Mouse (Mus musculus) midbrain, embryonic 13.5 days (tissue): ENCODE measurements around the gene Erc2. TPM values are rescaled to one million over a fixed set of nuclear protein-coding genes. Genes with fewer than 3 reads are reported as not detected.

ENCODE experiments used
- ATAC-seq: fragments of 200-750 bp; cut with Nextera tagmentation; 2 replicates; pipeline ENCODE4 v1.8.0; 2017; ENCODE audit warnings: mild to moderate bottlenecking, moderate TSS enrichment, moderate library complexity
- H3K27ac ChIP-seq: fragments of 300-500 bp; sonication (generic); 2 replicates; pipeline ENCODE4 v1.5.1; 2015; ENCODE audit warnings: inconsistent platforms, mild to moderate bottlenecking, moderate library complexity
- H3K27me3 ChIP-seq: fragments of 300-500 bp; sonication (generic); 2 replicates; pipeline ENCODE4 v1.6.1; 2015; ENCODE audit warnings: mild to moderate bottlenecking, inconsistent platforms
- H3K36me3 ChIP-seq: fragments of 300-500 bp; sonication (generic); 2 replicates; pipeline ENCODE4 v1.6.1; 2015; ENCODE audit warnings: mild to moderate bottlenecking, inconsistent platforms
- H3K4me1 ChIP-seq: fragments of 300-500 bp; sonication (generic); replicated peaks from 2 replicates; pipeline ENCODE4 v1.6.1; 2015; ENCODE audit warnings: inconsistent platforms
- H3K4me2 ChIP-seq: fragments of 300-500 bp; sonication (generic); replicated peaks from 2 replicates; pipeline ENCODE4 v1.6.1; 2015; ENCODE audit warnings: moderate library complexity, mild to moderate bottlenecking, inconsistent platforms
- H3K4me3 ChIP-seq: fragments of 300-500 bp; sonication (generic); replicated peaks from 2 replicates; pipeline ENCODE4 v1.5.1; 2015; ENCODE audit warnings: mild to moderate bottlenecking, inconsistent platforms
- H3K9ac ChIP-seq: fragments of 300-500 bp; sonication (generic); replicated peaks from 2 replicates; pipeline ENCODE4 v1.6.1; 2015; ENCODE audit warnings: mild to moderate bottlenecking, inconsistent platforms
- H3K9me3 ChIP-seq: fragments of 300-500 bp; sonication (generic); 2 replicates; pipeline ENCODE4 v1.6.1; 2016; ENCODE audit warnings: mild to moderate bottlenecking, inconsistent platforms
- WGBS: fragments of 180-500 bp; shearing (Covaris S2); methylation state at CpG from one replicate; pipeline ENCODE4 v1.1.7; 2015; 5-methylcytosine and 5-hydroxymethylcytosine counted together
- polyA plus RNA-seq: library from polyadenylated mRNA; unstranded; fragments of >200 nt; fragmentation: Nextera tagmentation; extraction: Ambion mirVana; gene quantifications from 2 replicates; pipeline ENCODE4 v1.2.1, GENCODE M21; 2015

Erc2 gene
- polyA plus RNA-seq, 1 experiment from 2014 or later = 79.0 TPM

- no peak for ATAC-seq
- Histone ChIP-seq H3K27ac (no peak overlapping the region), H3K4me3 (no peak overlapping the region), H3K27me3 (peaks cover 11% of the 10 kb centered on the region), H3K36me3 (no peaks in the 10 kb centered on the region), H3K9ac (no peak overlapping the region), H3K4me1 (peaks cover 4% of the 10 kb centered on the region), H3K9me3 (no peaks in the 10 kb centered on the region; the same call in 1 of the 2 replicates), H3K4me2 (no peak overlapping the region)
- WGBS = 78% methylated on average over 7 of the region's 7 CpGs
Measured at GRCm38 (mm10) chr14:28456372-28457076, 834.3 kb downstream of the Erc2 start.

- no peak for ATAC-seq
- Histone ChIP-seq H3K27me3 (peaks cover 16% of the 10 kb centered on the region), H3K27ac (no peak overlapping the region), H3K4me3 (no peak overlapping the region), H3K36me3 (no peaks in the 10 kb centered on the region), H3K4me2 (no peak overlapping the region), H3K9ac (no peak overlapping the region), H3K9me3 (no peaks in the 10 kb centered on the region; the same call in 1 of the 2 replicates), H3K4me1 (no peaks in the 10 kb centered on the region)
- 81% methylated on average over 3 of the region's 3 CpGs for WGBS
Measured at GRCm38 (mm10) chr14:28457428-28457827, 835.2 kb downstream of the Erc2 start.

- ATAC-seq = no peak
- Histone ChIP-seq H3K27me3 (0 out of 2 replicates have a peak, but pooled peaks cover 6% of the 10 kb centered on the region), H3K4me1 (peaks cover 10% of the 10 kb centered on the region), H3K4me2 (no peak overlapping the region), H3K9ac (no peak overlapping the region), H3K9me3 (no peaks in the 10 kb centered on the region), H3K27ac (no peak overlapping the region), H3K4me3 (no peak overlapping the region), H3K36me3 (no peaks in the 10 kb centered on the region)
- 58% methylated on average over 5 of the region's 5 CpGs for WGBS
Measured at GRCm38 (mm10) chr14:28467956-28468355, 845.7 kb downstream of the Erc2 start.

GRCm38 (mm10) chr14:28469696-28470095 lies 847.5 kb downstream of the Erc2 start:
- Histone ChIP-seq H3K4me2 (no peak overlapping the region), H3K4me3 (no peak overlapping the region), H3K36me3 (no peaks in the 10 kb centered on the region), H3K27ac (0 out of 2 replicates have a peak overlapping the region, but pooled peaks have one; percentile 12), H3K9me3 (no peaks in the 10 kb centered on the region), H3K9ac (no peak overlapping the region), H3K27me3 (0 out of 2 replicates have a peak, but pooled peaks cover 6% of the 10 kb centered on the region), H3K4me1 (peaks cover 11% of the 10 kb centered on the region)
- WGBS = 29% methylated on average over 4 of the region's 4 CpGs
- ATAC-seq = no peak

- Histone ChIP-seq H3K27me3 (0 out of 2 replicates have a peak, but pooled peaks cover 6% of the 10 kb centered on the region), H3K27ac (no peak overlapping the region), H3K4me2 (no peak overlapping the region), H3K4me1 (peaks cover 16% of the 10 kb centered on the region), H3K9me3 (no peaks in the 10 kb centered on the region), H3K36me3 (no peaks in the 10 kb centered on the region), H3K9ac (no peak overlapping the region), H3K4me3 (no peak overlapping the region)
- no peak for ATAC-seq
- WGBS = 68% methylated on average over 6 of the region's 6 CpGs
Measured at GRCm38 (mm10) chr14:28470212-28470611, 848.0 kb downstream of the Erc2 start.

GRCm38 (mm10) chr14:28475012-28475411 lies 852.8 kb downstream of the Erc2 start:
- peaks cover 22% of the 10 kb centered on the region for H3K4me1 ChIP-seq
- H3K9me3 ChIP-seq = no peaks in the 10 kb centered on the region
- peak overlapping the region; percentile 21 for H3K4me2 ChIP-seq
- H3K36me3 ChIP-seq = no peaks in the 10 kb centered on the region
- no peak overlapping the region for H3K9ac ChIP-seq
- ATAC-seq = peak; percentile 62
- peak overlapping the region; percentile 58; the same call in 1 of the 2 replicates for H3K27ac ChIP-seq
- 16% methylated on average over 3 of the region's 3 CpGs for WGBS
- no peaks in the 10 kb centered on the region for H3K27me3 ChIP-seq
- H3K4me3 ChIP-seq = no peak overlapping the region

- Histone ChIP-seq H3K27me3 (no peaks in the 10 kb centered on the region), H3K9ac (no peak overlapping the region), H3K36me3 (no peaks in the 10 kb centered on the region), H3K4me1 (peaks cover 22% of the 10 kb centered on the region), H3K4me2 (peak overlapping the region; percentile 21), H3K9me3 (no peaks in the 10 kb centered on the region), H3K4me3 (no peak overlapping the region), H3K27ac (peak overlapping the region; percentile 58)
- WGBS = 29% methylated on average over 7 of the region's 7 CpGs
- ATAC-seq = peak; percentile 70; the same call in 1 of the 2 replicates
Measured at GRCm38 (mm10) chr14:28475421-28475820, 853.2 kb downstream of the Erc2 start.

- 42% methylated on average over 3 of the region's 3 CpGs for WGBS
- ATAC-seq = no peak
- Histone ChIP-seq H3K4me2 (no peak overlapping the region), H3K9me3 (no peaks in the 10 kb centered on the region), H3K27ac (no peak overlapping the region), H3K36me3 (no peaks in the 10 kb centered on the region), H3K4me3 (no peak overlapping the region), H3K4me1 (peaks cover 22% of the 10 kb centered on the region), H3K27me3 (no peaks in the 10 kb centered on the region), H3K9ac (no peak overlapping the region)
Measured at GRCm38 (mm10) chr14:28476746-28477145, 854.5 kb downstream of the Erc2 start.

- ATAC-seq = no peak
- peaks cover 9% of the 10 kb centered on the region for H3K4me1 ChIP-seq
- H3K27me3 ChIP-seq = no peaks in the 10 kb centered on the region
- no peak overlapping the region for H3K4me2 ChIP-seq
- no peaks in the 10 kb centered on the region for H3K36me3 ChIP-seq
- H3K9me3 ChIP-seq = no peaks in the 10 kb centered on the region
- no peak overlapping the region for H3K4me3 ChIP-seq
- H3K27ac ChIP-seq = no peak overlapping the region
- no peak overlapping the region for H3K9ac ChIP-seq
- 86% methylated on average over 1 of the region's 1 CpGs for WGBS
Measured at GRCm38 (mm10) chr14:28480866-28481265, 858.6 kb downstream of the Erc2 start.

GRCm38 (mm10) chr14:28493806-28494205 lies 871.6 kb downstream of the Erc2 start:
- peaks cover 6% of the 10 kb centered on the region; the same call in 1 of the 2 replicates for H3K4me1 ChIP-seq
- H3K36me3 ChIP-seq = no peaks in the 10 kb centered on the region
- no peak overlapping the region for H3K4me3 ChIP-seq
- 0 out of 2 replicates have a peak, but pooled peaks cover 4% of the 10 kb centered on the region for H3K27me3 ChIP-seq
- H3K27ac ChIP-seq = no peak overlapping the region
- H3K4me2 ChIP-seq = no peak overlapping the region
- H3K9ac ChIP-seq = no peak overlapping the region
- ATAC-seq = no peak
- 92% methylated on average over 4 of the region's 4 CpGs for WGBS
- H3K9me3 ChIP-seq = no peaks in the 10 kb centered on the region

- Histone ChIP-seq H3K27me3 (0 out of 2 replicates have a peak, but pooled peaks cover 4% of the 10 kb centered on the region), H3K36me3 (no peaks in the 10 kb centered on the region), H3K4me2 (no peak overlapping the region), H3K4me1 (peaks cover 6% of the 10 kb centered on the region; the same call in 1 of the 2 replicates), H3K9ac (no peak overlapping the region), H3K27ac (no peak overlapping the region), H3K9me3 (no peaks in the 10 kb centered on the region), H3K4me3 (no peak overlapping the region)
- no peak for ATAC-seq
- 93% methylated on average over 5 of the region's 5 CpGs for WGBS
Measured at GRCm38 (mm10) chr14:28494273-28494672, 872.0 kb downstream of the Erc2 start.

- 66% methylated on average over 12 of the region's 12 CpGs for WGBS
- Histone ChIP-seq H3K4me3 (no peak overlapping the region), H3K4me1 (peaks cover 29% of the 10 kb centered on the region), H3K9me3 (no peaks in the 10 kb centered on the region), H3K27me3 (peaks cover 56% of the 10 kb centered on the region), H3K27ac (no peak overlapping the region), H3K9ac (no peak overlapping the region), H3K36me3 (no peaks in the 10 kb centered on the region), H3K4me2 (no peak overlapping the region)
- no peak for ATAC-seq
Measured at GRCm38 (mm10) chr14:28501216-28501878, 879.1 kb downstream of the Erc2 start.
